Mouse (Mus musculus): Measurements from ENCODE around the gene Galnt4. TPM values are rescaled to one million over a fixed set of nuclear protein-coding genes. Genes with fewer than 3 reads are reported as not detected.
A peak's percentile ranks its signal among the peaks of the same experiment; 100 is the strongest.

The Galnt4 gene
- total and polyA plus RNA-seq, 3 experiments = 1.6 to 1.7 TPM; not detected in 1

DNA sequence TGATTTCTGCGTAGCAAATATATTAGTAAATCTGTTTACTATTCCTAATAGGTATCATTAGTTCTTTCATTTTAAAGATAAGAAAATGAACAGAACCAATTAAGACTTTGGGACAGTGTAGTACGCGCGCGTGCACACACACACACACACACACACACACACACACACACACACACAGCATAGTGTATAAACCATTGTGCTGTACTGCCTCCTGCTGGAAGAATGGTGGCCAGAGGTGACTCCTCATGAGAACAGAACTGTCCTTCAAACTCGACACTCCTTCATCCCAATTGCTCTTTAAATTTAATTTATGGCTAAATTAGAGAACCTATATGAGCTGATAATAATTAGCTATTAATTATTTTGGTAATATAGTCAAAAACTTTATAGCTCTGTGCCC is 44.1 kb downstream of the Galnt4 start:
- Histone ChIP-seq H3K27me3 (ENCODE audit: control insufficient read depth in 1 of 2, insufficient read depth in 2 of 2, low read length in 2 of 2) (no peaks in the 10 kb centered on the region), H3K9me3 (replicated peaks; ENCODE audit: insufficient read depth, low read length) (no peaks in the 10 kb centered on the region), H3K27ac (ENCODE audit: control insufficient read depth, low read depth, low read length) (no peak overlapping the region), H3K79me2 (ENCODE audit: control insufficient read depth, insufficient read depth, low read length, poor library complexity) (no peaks in the 10 kb centered on the region), H3K4me3 (ENCODE audit: control insufficient read depth in 1 of 2, insufficient read depth in 1 of 2, low read depth in 2 of 2, low read length in 2 of 2) (no peak overlapping the region), H3K36me3 (ENCODE audit: control insufficient read depth in 1 of 2, insufficient read depth in 2 of 2, low read length in 2 of 2) (peaks cover 0 to 9% of the 10 kb centered on the region in 2 experiments; a peak in 2 of 4 replicates), H3K4me1 (ENCODE audit: control insufficient read depth in 1 of 2, insufficient read depth in 2 of 2, low read length in 2 of 2) (peaks cover 0 to 6% of the 10 kb centered on the region in 2 experiments; a peak in 3 of 4 replicates), H3K9ac (ENCODE audit: control insufficient read depth, low read depth, low read length, poor library complexity, severe bottlenecking) (no peak overlapping the region)
- TF ChIP-seq MAFK (IDR thresholded peaks at IDR 0.05; ENCODE audit: borderline replicate concordance, low read depth, low read length) (no peak), SMC3 (IDR thresholded peaks at IDR 0.05; ENCODE audit: low read depth, low read length) (peak; percentile 37; the same call in 1 of the 2 replicates), CTCF (IDR thresholded peaks at IDR 0.05 in 2 of 3, conservative IDR thresholded peaks at IDR 0.05 in 1 of 3; ENCODE audit: control insufficient read depth in 1 of 3, insufficient read depth in 1 of 3, low read depth in 2 of 3, low read length in 3 of 3, poor library complexity in 1 of 3, severe bottlenecking in 1 of 3) (peak in 2 of 3 experiments; percentile 21 to 37; a peak in 2 of 6 replicates), RCOR1 (IDR thresholded peaks at IDR 0.05; ENCODE audit: low read depth, low read length) (no peak), RAD21 (IDR thresholded peaks at IDR 0.05; ENCODE audit: low read depth, low read length) (peak; percentile 26), TBP (IDR thresholded peaks at IDR 0.05; ENCODE audit: low read depth, low read length) (no peak)
- no peak for DNase-seq (ENCODE audit: low read depth, low spot score)

GRCm38 (mm10) chr10:99154635-99155034 is 46.7 kb downstream of the Galnt4 start:
- H3K9ac ChIP-seq (ENCODE audit: control insufficient read depth, low read depth, low read length, poor library complexity, severe bottlenecking) = no peak overlapping the region
- H3K27ac ChIP-seq (ENCODE audit: control insufficient read depth, low read depth, low read length) = no peak overlapping the region
- no peak overlapping the region for H3K4me3 ChIP-seq (ENCODE audit: control insufficient read depth in 1 of 2, insufficient read depth in 1 of 2, low read depth in 2 of 2, low read length in 2 of 2)
- no peak for TF ChIP-seq NRF1 (IDR thresholded peaks at IDR 0.05; ENCODE audit: insufficient read depth, low read depth, low read length, poor library complexity, severe bottlenecking)
- TF ChIP-seq TAL1 (IDR thresholded peaks at IDR 0.05; ENCODE audit: low read length) = no peak
- no peak for TF ChIP-seq MYC (IDR thresholded peaks at IDR 0.05; ENCODE audit: low read depth, low read length)
- no peak for TF ChIP-seq POLR2AphosphoS5 (IDR thresholded peaks at IDR 0.05; ENCODE audit: borderline replicate concordance, low read depth, low read length)
- no peak for TF ChIP-seq CTCF (IDR thresholded peaks at IDR 0.05 in 2 of 3, conservative IDR thresholded peaks at IDR 0.05 in 1 of 3; ENCODE audit: control insufficient read depth in 1 of 3, insufficient read depth in 1 of 3, low read depth in 2 of 3, low read length in 3 of 3, poor library complexity in 1 of 3, severe bottlenecking in 1 of 3)
- no peak for TF ChIP-seq GABPA (IDR thresholded peaks at IDR 0.05; ENCODE audit: low read depth, low read length)
- TF ChIP-seq TBP (IDR thresholded peaks at IDR 0.05; ENCODE audit: low read depth, low read length) = no peak
- TF ChIP-seq MAX (IDR thresholded peaks at IDR 0.05; ENCODE audit: low read length) = no peak
- TF ChIP-seq USF1 (IDR thresholded peaks at IDR 0.05; ENCODE audit: low read depth, low read length) = no peak
- TF ChIP-seq TCF12 (IDR thresholded peaks at IDR 0.05; ENCODE audit: low read depth, low read length) = no peak
- TF ChIP-seq UBTF (IDR thresholded peaks at IDR 0.05; ENCODE audit: borderline replicate concordance, insufficient read depth, low read depth, low read length) = no peak
- no peak for TF ChIP-seq ZKSCAN1 (IDR thresholded peaks at IDR 0.05; ENCODE audit: low read depth, low read length)
- no peak for TF ChIP-seq MXI1 (IDR thresholded peaks at IDR 0.05; ENCODE audit: low read depth, low read length)
- no peak for TF ChIP-seq E2F4 (IDR thresholded peaks at IDR 0.05; ENCODE audit: borderline replicate concordance, low read depth, low read length)
- TF ChIP-seq RAD21 (IDR thresholded peaks at IDR 0.05; ENCODE audit: low read depth, low read length) = no peak
- TF ChIP-seq RCOR1 (IDR thresholded peaks at IDR 0.05; ENCODE audit: low read depth, low read length) = no peak
- H3K9me3 ChIP-seq (replicated peaks; ENCODE audit: insufficient read depth, low read length) = no peaks in the 10 kb centered on the region
- H3K27me3 ChIP-seq (ENCODE audit: control insufficient read depth in 1 of 2, insufficient read depth in 2 of 2, low read length in 2 of 2) = no peaks in the 10 kb centered on the region
- no peaks in the 10 kb centered on the region for H3K79me2 ChIP-seq (ENCODE audit: control insufficient read depth, insufficient read depth, low read length, poor library complexity)
- peaks cover 0 to 9% of the 10 kb centered on the region in 2 experiments; a peak in 2 of 4 replicates for H3K36me3 ChIP-seq (ENCODE audit: control insufficient read depth in 1 of 2, insufficient read depth in 2 of 2, low read length in 2 of 2)
- H3K4me1 ChIP-seq (ENCODE audit: control insufficient read depth in 1 of 2, insufficient read depth in 2 of 2, low read length in 2 of 2) = peaks cover 0 to 6% of the 10 kb centered on the region in 2 experiments; a peak in 3 of 4 replicates
- no peak for DNase-seq (ENCODE audit: low read depth, low spot score)

Measured in MEL (cell line).